Mouse (Mus musculus) ZHBTc4 (cell line): ENCODE results near the gene Lalba.
A peak's percentile ranks its signal among the peaks of the same experiment; 100 is the strongest.
"Not testable (repeated sequence)": the region's sequence is repeated elsewhere in the genome, so short reads cannot be mapped to it uniquely, and the experiment has no call there.

Experiments used
- DNase-seq: peaks from one replicate; pipeline ENCODE4 v3.0.0-alpha.2; 2011; ENCODE audit warnings: low read depth, low spot score

Lalba gene

GRCm38 (mm10) chr15:98492102-98492501 is 9.6 kb upstream of the Lalba start, which contains the start of gene Olfr279:
Olfr279 (plus strand) TSS chr15:98492402.
- no peak for DNase-seq

- no peak for DNase-seq
These were observed 8.8 kb upstream of the Lalba start for GRCm38 (mm10) chr15:98491332-98491731.

- no peak for DNase-seq
These were observed 4.0 kb upstream of the Lalba start for GRCm38 (mm10) chr15:98486433-98487021.

GRCm38 (mm10) chr15:98483907-98484886 is 1.7 kb upstream of the Lalba start:
- no peak for DNase-seq

GRCm38 (mm10) chr15:98479568-98480102 is 2.9 kb downstream of the Lalba start:
- no peak for DNase-seq

- no peak for DNase-seq
These were observed 6.2 kb downstream of the Lalba start for GRCm38 (mm10) chr15:98476281-98476680.

GRCm38 (mm10) chr15:98475382-98475781 is 7.1 kb downstream of the Lalba start:
- DNase-seq: peak; percentile 73

GRCm38 (mm10) chr15:98474958-98475357 is 7.6 kb downstream of the Lalba start:
- DNase-seq: peak; percentile 20

GRCm38 (mm10) chr15:98471539-98471938 is 11.0 kb downstream of the Lalba start:
- no peak for DNase-seq

- DNase-seq: no peak
These were observed 12.9 kb downstream of the Lalba start, which contains the start of gene OR5BS1P for GRCm38 (mm10) chr15:98469596-98469995. OR5BS1P (plus strand) TSS chr15:98469896.

- DNase-seq: no peak
These were observed 30.2 kb downstream of the Lalba start, which contains the start of gene Olfr281 for GRCm38 (mm10) chr15:98452288-98452687. Olfr281 (plus strand) TSS chr15:98452588.

- peak; percentile 53 for DNase-seq
These were observed 34.0 kb downstream of the Lalba start for GRCm38 (mm10) chr15:98448521-98448920.

- DNase-seq: no peak
These were observed 38.0 kb downstream of the Lalba start for GRCm38 (mm10) chr15:98444561-98444960.

- not testable (repeated sequence) for DNase-seq
These were observed 51.6 kb downstream of the Lalba start, which contains the start of gene Olfr282 for GRCm38 (mm10) chr15:98430925-98431324. Olfr282 (plus strand) TSS chr15:98431225.
